Mouse (Mus musculus) hindbrain, embryonic 10.5 days (tissue): ENCODE results near the gene Fgf13. TPM values are rescaled to one million over a fixed set of nuclear protein-coding genes. Genes with fewer than 3 reads are reported as not detected.

Experiments
- DNase-seq: peaks from one replicate; pipeline ENCODE4 v3.0.0-alpha.2; 2017; ENCODE audit warnings: low spot score
- H3K27ac ChIP-seq: fragments of 300-500 bp; sonication (generic); 2 replicates; pipeline ENCODE4 v1.5.1; 2016; ENCODE audit warnings: mild to moderate bottlenecking, moderate library complexity
- H3K27me3 ChIP-seq: fragments of 300-500 bp; sonication (generic); 2 replicates; pipeline ENCODE4 v1.6.1; 2016; ENCODE audit warnings: mild to moderate bottlenecking; ENCODE audit not compliant: poor library complexity, insufficient read depth, severe bottlenecking
- H3K36me3 ChIP-seq: fragments of 300-500 bp; sonication (generic); 2 replicates; pipeline ENCODE4 v1.6.1; 2016; ENCODE audit warnings: mild to moderate bottlenecking, moderate library complexity
- H3K4me1 ChIP-seq: fragments of 300-500 bp; sonication (generic); replicated peaks from 2 replicates; pipeline ENCODE4 v1.6.1; 2016; ENCODE audit warnings: mild to moderate bottlenecking
- H3K4me3 ChIP-seq: fragments of 300-500 bp; sonication (generic); 2 replicates; pipeline ENCODE4 v1.5.1; 2016; ENCODE audit warnings: mild to moderate bottlenecking, moderate library complexity
- H3K9me3 ChIP-seq: fragments of 300-500 bp; sonication (generic); 2 replicates; pipeline ENCODE4 v1.6.1; 2016; ENCODE audit warnings: mild to moderate bottlenecking, moderate library complexity
- WGBS: fragments of 180-500 bp; shearing (Covaris S2); methylation state at CpG from one replicate; pipeline ENCODE4 v1.1.7; 2016; 5-methylcytosine and 5-hydroxymethylcytosine counted together
- polyA plus RNA-seq: library from polyadenylated mRNA; unstranded; fragments of >200 nt; fragmentation: Nextera tagmentation; extraction: Ambion mirVana; gene quantifications from 2 replicates; pipeline ENCODE4 v1.2.1, GENCODE M21; 2016

Gene Fgf13
- polyA plus RNA-seq, result 26.9 and 47.1 TPM in 2 replicates

- H3K27me3 ChIP-seq, result peaks cover 40% of the 10 kb centered on the region
- peak within 1 kb of the TSS; percentile 84 for H3K27ac ChIP-seq
- H3K4me1 ChIP-seq, result 0 out of 2 replicates have a peak, but pooled peaks cover 6% of the 10 kb centered on the region
- DNase-seq, result peak; percentile 42
- peak within 1 kb of the TSS; percentile 58 for H3K4me3 ChIP-seq
- H3K36me3 ChIP-seq, result no peaks in the 10 kb centered on the region
- WGBS, result 18% methylated on average over 47 of the region's 47 CpGs
- H3K9me3 ChIP-seq, result no peaks in the 10 kb centered on the region
These were observed at the start of gene Fgf13 for GRCm38 (mm10) chrX:59567695-59568431. Gene Fgf13, minus strand, starts transcription at chrX:59568071.

GRCm38 (mm10) chrX:59606535-59606934 is 38.7 kb upstream of the Fgf13 start:
- Histone ChIP-seq H3K27me3 (no peaks in the 10 kb centered on the region), H3K4me3 (no peak overlapping the region), H3K36me3 (no peaks in the 10 kb centered on the region), H3K9me3 (no peaks in the 10 kb centered on the region), H3K4me1 (no peaks in the 10 kb centered on the region), H3K27ac (no peak overlapping the region)
- DNase-seq, result no peak
- 74% methylated on average over 1 of the region's 1 CpGs for WGBS

- no peak overlapping the region for H3K27ac ChIP-seq
- H3K4me1 ChIP-seq, result no peaks in the 10 kb centered on the region
- 0 out of 2 replicates have a peak, but pooled peaks cover 3% of the 10 kb centered on the region for H3K27me3 ChIP-seq
- no peak for DNase-seq
- H3K9me3 ChIP-seq, result no peaks in the 10 kb centered on the region
- H3K4me3 ChIP-seq, result no peak overlapping the region
- WGBS, result 56% methylated on average over 5 of the region's 5 CpGs
- no peaks in the 10 kb centered on the region for H3K36me3 ChIP-seq
These were observed 21.2 kb upstream of the Fgf13 start for GRCm38 (mm10) chrX:59589050-59589449.

DNA sequence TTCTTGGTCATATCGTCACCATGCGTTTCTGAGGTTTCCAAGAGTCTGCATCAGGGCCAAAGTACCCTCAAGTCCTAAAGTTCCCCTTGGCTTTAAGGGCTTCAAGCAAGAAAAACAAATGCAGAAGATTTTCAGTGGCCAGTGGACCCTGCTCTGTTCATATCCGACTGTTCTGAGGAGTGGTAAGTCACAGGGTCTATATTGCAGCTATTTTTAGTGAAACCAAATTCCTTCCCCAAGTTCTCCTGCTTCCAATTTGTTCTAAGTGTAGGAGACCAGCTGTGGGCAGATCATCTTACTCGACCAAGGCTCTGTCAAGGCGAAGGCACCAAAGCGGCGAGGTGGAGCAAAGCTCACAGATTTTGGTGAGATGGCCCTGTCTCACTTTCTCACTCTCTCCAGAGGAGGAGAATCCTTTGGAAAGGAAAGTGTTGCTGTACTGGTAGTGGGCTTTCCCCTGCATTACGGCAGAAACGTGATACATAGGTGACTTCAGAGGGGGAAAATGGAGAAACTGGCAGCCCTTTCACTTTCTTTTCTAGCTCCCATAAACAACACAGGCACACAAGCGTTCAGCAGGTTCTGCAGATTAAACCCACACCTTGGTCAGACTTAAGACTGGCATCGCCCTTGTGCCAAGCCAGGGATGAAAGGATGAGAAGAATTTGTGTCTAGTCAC is 17.8 kb upstream of the Fgf13 start:
- Histone ChIP-seq H3K9me3 (no peaks in the 10 kb centered on the region), H3K27ac (no peak overlapping the region), H3K27me3 (0 out of 2 replicates have a peak, but pooled peaks cover 3% of the 10 kb centered on the region), H3K4me3 (no peak overlapping the region), H3K4me1 (no peaks in the 10 kb centered on the region), H3K36me3 (no peaks in the 10 kb centered on the region)
- no peak for DNase-seq
- WGBS, result 74% methylated on average over 11 of the region's 11 CpGs

GRCm38 (mm10) chrX:59584034-59584433 is 16.2 kb upstream of the Fgf13 start:
- no peak overlapping the region for H3K27ac ChIP-seq
- H3K4me1 ChIP-seq, result no peaks in the 10 kb centered on the region
- no peaks in the 10 kb centered on the region for H3K36me3 ChIP-seq
- 0 out of 2 replicates have a peak, but pooled peaks cover 3% of the 10 kb centered on the region for H3K27me3 ChIP-seq
- DNase-seq, result no peak
- H3K4me3 ChIP-seq, result no peak overlapping the region
- H3K9me3 ChIP-seq, result no peaks in the 10 kb centered on the region

DNA sequence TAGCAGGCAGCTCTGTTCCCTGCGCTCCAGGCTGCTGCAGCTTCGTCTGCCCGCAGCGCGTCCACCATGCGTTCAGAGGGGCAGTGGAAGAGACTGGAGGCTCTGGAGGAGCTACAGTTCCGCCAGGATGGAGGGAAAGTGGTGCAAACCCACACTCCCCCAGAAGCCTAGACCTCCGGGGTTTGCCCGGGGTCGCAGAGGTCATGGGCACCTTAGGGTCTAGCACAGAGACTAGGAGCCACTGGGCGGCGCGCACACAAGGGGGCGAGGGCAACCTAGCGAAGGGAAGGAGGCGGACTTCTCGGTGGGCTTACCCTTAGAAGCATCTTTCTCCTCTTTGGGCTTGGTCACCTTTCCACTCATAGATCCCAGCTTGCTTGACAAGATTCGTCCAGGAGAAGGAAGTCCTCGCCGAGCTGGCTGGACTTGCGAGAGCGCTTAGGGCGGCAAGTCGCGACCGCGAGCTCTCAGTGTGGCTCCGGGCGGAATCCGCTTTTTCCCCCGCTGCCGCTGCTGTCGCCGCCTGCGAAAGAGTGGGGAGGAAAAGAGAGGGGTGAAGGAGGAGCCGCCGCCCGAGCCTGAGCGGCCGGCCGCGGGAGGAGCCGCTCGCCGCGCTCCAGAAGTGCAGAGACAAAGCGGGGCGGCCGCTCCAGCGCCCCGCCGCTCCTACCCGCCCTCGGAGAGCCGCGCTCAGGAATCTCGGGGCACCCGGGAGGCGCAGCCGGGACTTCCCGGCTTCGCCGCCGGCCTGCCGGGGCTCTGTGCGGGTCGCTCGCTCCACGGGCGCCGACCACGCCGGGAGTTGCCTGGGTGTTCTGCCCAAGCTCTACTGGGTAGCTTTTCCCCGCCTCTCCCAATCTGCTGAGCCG is 811 bp downstream of the Fgf13 start:
- H3K27me3 ChIP-seq, result peaks cover 40% of the 10 kb centered on the region
- H3K4me3 ChIP-seq, result peak overlapping the region; percentile 58
- H3K36me3 ChIP-seq, result no peaks in the 10 kb centered on the region
- H3K27ac ChIP-seq, result peak overlapping the region; percentile 84
- H3K9me3 ChIP-seq, result no peaks in the 10 kb centered on the region
- 0 out of 2 replicates have a peak, but pooled peaks cover 6% of the 10 kb centered on the region for H3K4me1 ChIP-seq
- WGBS, result 18% methylated on average over 70 of the region's 75 CpGs
- DNase-seq, result peak; percentile 58

DNA sequence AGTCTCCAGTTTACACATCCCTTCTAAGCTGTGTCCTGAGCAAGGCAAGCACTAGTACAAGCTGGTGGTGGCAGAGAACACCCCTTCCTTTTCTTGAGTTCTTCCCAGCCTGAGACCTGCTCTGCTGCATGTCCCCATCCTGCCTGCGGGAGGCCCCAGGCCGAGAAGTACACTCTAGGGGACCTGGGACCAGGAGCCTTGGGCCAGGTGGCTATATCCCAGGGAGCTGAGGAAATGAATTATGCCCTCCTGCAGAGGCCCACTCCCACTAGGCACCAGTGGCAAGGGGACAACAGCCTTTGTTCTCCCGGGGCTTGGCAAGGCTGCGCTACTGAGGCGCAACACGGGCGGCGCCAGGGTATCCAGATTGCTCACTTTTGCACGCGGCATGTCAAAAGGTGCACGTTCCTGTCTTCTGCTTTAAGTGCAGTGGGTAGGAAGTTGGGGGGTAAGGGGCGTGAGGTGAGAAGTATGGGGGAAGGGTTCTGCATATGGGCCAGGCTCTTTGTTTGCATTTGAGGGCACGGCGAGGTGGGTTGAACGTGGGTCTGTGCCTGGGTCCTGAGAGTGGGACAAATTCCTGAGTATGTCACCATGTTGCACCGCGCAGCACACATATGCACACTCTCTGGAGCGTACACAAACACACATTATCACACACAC is 1.7 kb downstream of the Fgf13 start:
- Histone ChIP-seq H3K4me1 (0 out of 2 replicates have a peak, but pooled peaks cover 6% of the 10 kb centered on the region), H3K9me3 (no peaks in the 10 kb centered on the region), H3K27me3 (peaks cover 40% of the 10 kb centered on the region), H3K27ac (peak overlapping the region; percentile 40; the same call in 1 of the 2 replicates), H3K36me3 (no peaks in the 10 kb centered on the region), H3K4me3 (peak overlapping the region; percentile 58)
- peak; percentile 27 for DNase-seq
- 21% methylated on average over 18 of the region's 18 CpGs for WGBS

- no peaks in the 10 kb centered on the region for H3K4me1 ChIP-seq
- no peak for DNase-seq
- H3K27me3 ChIP-seq, result no peaks in the 10 kb centered on the region
- WGBS, result 78% methylated on average over 2 of the region's 2 CpGs
- H3K36me3 ChIP-seq, result no peaks in the 10 kb centered on the region
- H3K9me3 ChIP-seq, result no peaks in the 10 kb centered on the region
- H3K27ac ChIP-seq, result no peak overlapping the region
- no peak overlapping the region for H3K4me3 ChIP-seq
These were observed 19.9 kb downstream of the Fgf13 start for GRCm38 (mm10) chrX:59547931-59548330.

- WGBS, result 76% methylated on average over 4 of the region's 4 CpGs
- no peaks in the 10 kb centered on the region for H3K9me3 ChIP-seq
- no peaks in the 10 kb centered on the region for H3K27me3 ChIP-seq
- no peak overlapping the region for H3K4me3 ChIP-seq
- no peak for DNase-seq
- H3K4me1 ChIP-seq, result 0 out of 2 replicates have a peak, but pooled peaks cover 2% of the 10 kb centered on the region
- H3K27ac ChIP-seq, result no peak overlapping the region
- H3K36me3 ChIP-seq, result no peaks in the 10 kb centered on the region
These were observed 59.6 kb downstream of the Fgf13 start for GRCm38 (mm10) chrX:59508273-59508672.

DNA sequence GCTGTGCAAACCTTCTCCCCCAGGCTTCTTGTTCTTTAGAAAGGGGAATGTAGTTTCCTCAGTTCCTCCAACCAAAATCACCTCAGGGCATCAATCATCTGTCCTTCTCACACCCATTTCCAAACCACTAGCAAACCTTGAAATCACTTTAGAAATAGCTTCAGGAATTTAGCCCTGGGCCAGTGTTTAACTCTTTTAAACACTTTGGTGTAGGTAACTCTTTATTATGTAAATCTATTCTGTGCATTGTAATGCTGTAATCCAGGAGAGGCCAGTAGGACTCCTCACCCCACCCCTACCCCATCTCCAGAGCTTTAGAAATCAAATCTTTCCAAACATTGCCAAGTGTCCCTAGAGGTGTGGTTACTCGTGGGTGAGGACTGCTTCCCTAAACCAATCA is 74.5 kb downstream of the Fgf13 start:
- DNase-seq, result no peak
- Histone ChIP-seq H3K4me3 (no peak overlapping the region), H3K4me1 (no peaks in the 10 kb centered on the region), H3K27me3 (no peaks in the 10 kb centered on the region), H3K27ac (no peak overlapping the region), H3K36me3 (no peaks in the 10 kb centered on the region), H3K9me3 (no peaks in the 10 kb centered on the region)
- WGBS, result 57% methylated on average over 1 of the region's 1 CpGs

DNA sequence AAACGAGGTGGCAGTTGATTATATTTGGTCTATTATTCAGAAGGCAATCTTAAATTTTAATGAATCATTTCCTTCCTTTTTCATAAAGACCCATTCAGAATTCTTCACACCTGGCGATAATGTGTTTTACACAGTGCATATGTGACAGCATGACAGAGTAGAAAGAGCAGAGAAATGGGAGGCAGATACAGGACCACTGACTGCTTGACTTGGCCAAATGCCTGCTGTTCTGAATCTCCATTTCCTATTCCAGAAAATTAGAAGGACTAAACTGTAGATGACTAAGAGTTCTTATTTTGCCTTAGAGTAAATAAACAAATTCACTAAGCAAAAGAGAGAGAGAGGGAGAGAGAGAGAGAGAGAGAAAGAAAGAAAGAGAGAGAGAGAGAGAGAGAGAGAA is 82.4 kb downstream of the Fgf13 start:
- Histone ChIP-seq H3K27ac (no peak overlapping the region), H3K4me3 (no peak overlapping the region), H3K36me3 (no peaks in the 10 kb centered on the region), H3K9me3 (no peaks in the 10 kb centered on the region), H3K4me1 (no peaks in the 10 kb centered on the region), H3K27me3 (no peaks in the 10 kb centered on the region)
- no peak for DNase-seq
- 74% methylated on average over 2 of the region's 2 CpGs for WGBS

GRCm38 (mm10) chrX:59402596-59403285 is 165.1 kb downstream of the Fgf13 start:
- Histone ChIP-seq H3K4me1 (no peaks in the 10 kb centered on the region), H3K27me3 (no peaks in the 10 kb centered on the region), H3K36me3 (no peaks in the 10 kb centered on the region), H3K27ac (no peak overlapping the region), H3K4me3 (no peak overlapping the region), H3K9me3 (no peaks in the 10 kb centered on the region)
- WGBS, result 78% methylated on average over 2 of the region's 2 CpGs
- DNase-seq, result no peak
